Mouse (Mus musculus) midbrain, embryonic 10.5 days (tissue): ENCODE measurements around the gene Myog. TPM values are rescaled to one million over a fixed set of nuclear protein-coding genes. Genes with fewer than 3 reads are reported as not detected.

Source experiments
- DNase-seq: peaks from one replicate; pipeline ENCODE4 v3.0.0-alpha.2; 2017; ENCODE audit warnings: low spot score
- H3K27ac ChIP-seq: fragments of 300-500 bp; sonication (generic); replicated peaks from 2 replicates; pipeline ENCODE4 v1.5.1; 2016; ENCODE audit warnings: mild to moderate bottlenecking
- H3K27me3 ChIP-seq: fragments of 300-500 bp; sonication (generic); 2 replicates; pipeline ENCODE4 v1.6.1; 2016; ENCODE audit warnings: low read depth, mild to moderate bottlenecking; ENCODE audit not compliant: poor library complexity, severe bottlenecking
- H3K36me3 ChIP-seq: fragments of 300-500 bp; sonication (generic); 2 replicates; pipeline ENCODE4 v1.6.1; 2016; ENCODE audit warnings: mild to moderate bottlenecking, moderate library complexity
- H3K4me1 ChIP-seq: fragments of 300-500 bp; sonication (generic); 2 replicates; pipeline ENCODE4 v1.6.1; 2016
- H3K4me3 ChIP-seq: fragments of 300-500 bp; sonication (generic); 2 replicates; pipeline ENCODE4 v1.5.1; 2016; ENCODE audit warnings: mild to moderate bottlenecking, moderate library complexity
- H3K9me3 ChIP-seq: fragments of 300-500 bp; sonication (generic); replicated peaks from 2 replicates; pipeline ENCODE4 v1.6.1; 2016; ENCODE audit warnings: mild to moderate bottlenecking
- WGBS: fragments of 180-500 bp; shearing (Covaris S2); methylation state at CpG from one replicate; pipeline ENCODE4 v1.1.7; 2016; 5-methylcytosine and 5-hydroxymethylcytosine counted together
- polyA plus RNA-seq: library from polyadenylated mRNA; unstranded; fragments of >200 nt; fragmentation: Nextera tagmentation; extraction: Ambion mirVana; gene quantifications from 2 replicates; pipeline ENCODE4 v1.2.1, GENCODE M21; 2016

The Myog gene
- polyA plus RNA-seq, 1 experiment from 2014 or later, result 0.07 TPM

- no peak overlapping the region for H3K27ac ChIP-seq
- no peak overlapping the region for H3K4me3 ChIP-seq
- H3K36me3 ChIP-seq, result no peaks in the 10 kb centered on the region
- 57% methylated on average over 5 of the region's 5 CpGs for WGBS
- DNase-seq, result no peak
- peaks cover 14% of the 10 kb centered on the region; the same call in 1 of the 2 replicates for H3K4me1 ChIP-seq
- no peaks in the 10 kb centered on the region for H3K9me3 ChIP-seq
- no peaks in the 10 kb centered on the region; the same call in 1 of the 2 replicates for H3K27me3 ChIP-seq
Measured at GRCm38 (mm10) chr1:134272754-134273250, 17.0 kb upstream of the Myog start.

GRCm38 (mm10) chr1:134273493-134274395, 16.0 kb upstream of the Myog start:
- DNase-seq, result no peak
- Histone ChIP-seq H3K27me3 (no peaks in the 10 kb centered on the region; the same call in 1 of the 2 replicates), H3K4me1 (peaks cover 14% of the 10 kb centered on the region; the same call in 1 of the 2 replicates), H3K4me3 (no peak overlapping the region), H3K27ac (no peak overlapping the region), H3K9me3 (no peaks in the 10 kb centered on the region), H3K36me3 (no peaks in the 10 kb centered on the region)
- 70% methylated on average over 9 of the region's 9 CpGs for WGBS

GRCm38 (mm10) chr1:134274483-134274920, 15.3 kb upstream of the Myog start:
- 90% methylated on average over 7 of the region's 7 CpGs for WGBS
- DNase-seq, result no peak
- H3K27ac ChIP-seq, result no peak overlapping the region
- H3K36me3 ChIP-seq, result no peaks in the 10 kb centered on the region
- no peak overlapping the region for H3K4me3 ChIP-seq
- H3K27me3 ChIP-seq, result no peaks in the 10 kb centered on the region; the same call in 1 of the 2 replicates
- H3K4me1 ChIP-seq, result peaks cover 14% of the 10 kb centered on the region; the same call in 1 of the 2 replicates
- H3K9me3 ChIP-seq, result no peaks in the 10 kb centered on the region

- DNase-seq, result no peak
- Histone ChIP-seq H3K9me3 (no peaks in the 10 kb centered on the region), H3K36me3 (no peaks in the 10 kb centered on the region), H3K4me1 (peaks cover 14% of the 10 kb centered on the region; the same call in 1 of the 2 replicates), H3K27ac (no peak overlapping the region), H3K4me3 (no peak overlapping the region), H3K27me3 (no peaks in the 10 kb centered on the region; the same call in 1 of the 2 replicates)
- 82% methylated on average over 13 of the region's 13 CpGs for WGBS
Measured at GRCm38 (mm10) chr1:134275616-134276464, 13.9 kb upstream of the Myog start.

- WGBS, result 87% methylated on average over 7 of the region's 7 CpGs
- Histone ChIP-seq H3K4me1 (peaks cover 14% of the 10 kb centered on the region; the same call in 1 of the 2 replicates), H3K27ac (no peak overlapping the region), H3K36me3 (no peaks in the 10 kb centered on the region), H3K27me3 (no peaks in the 10 kb centered on the region; the same call in 1 of the 2 replicates), H3K4me3 (no peak overlapping the region), H3K9me3 (no peaks in the 10 kb centered on the region)
- no peak for DNase-seq
Measured at GRCm38 (mm10) chr1:134276823-134277222, 13.0 kb upstream of the Myog start.

GRCm38 (mm10) chr1:134280174-134280573, 9.6 kb upstream of the Myog start:
- H3K36me3 ChIP-seq, result no peaks in the 10 kb centered on the region
- no peaks in the 10 kb centered on the region for H3K9me3 ChIP-seq
- no peak overlapping the region for H3K4me3 ChIP-seq
- WGBS, result 83% methylated on average over 5 of the region's 5 CpGs
- DNase-seq, result no peak
- peaks cover 5% of the 10 kb centered on the region; the same call in 1 of the 2 replicates for H3K4me1 ChIP-seq
- H3K27ac ChIP-seq, result no peak overlapping the region
- no peaks in the 10 kb centered on the region; the same call in 1 of the 2 replicates for H3K27me3 ChIP-seq

- Histone ChIP-seq H3K36me3 (no peaks in the 10 kb centered on the region), H3K4me1 (peaks cover 12% of the 10 kb centered on the region), H3K27me3 (no peaks in the 10 kb centered on the region), H3K9me3 (no peaks in the 10 kb centered on the region), H3K27ac (no peak overlapping the region), H3K4me3 (no peak overlapping the region)
- DNase-seq, result no peak
- WGBS, result 70% methylated on average over 4 of the region's 4 CpGs
Measured at GRCm38 (mm10) chr1:134281563-134281962, 8.2 kb upstream of the Myog start.

GRCm38 (mm10) chr1:134282342-134282741, 7.4 kb upstream of the Myog start:
- no peak for DNase-seq
- Histone ChIP-seq H3K9me3 (no peaks in the 10 kb centered on the region), H3K4me1 (peaks cover 12% of the 10 kb centered on the region), H3K27ac (no peak overlapping the region), H3K36me3 (no peaks in the 10 kb centered on the region), H3K27me3 (no peaks in the 10 kb centered on the region), H3K4me3 (no peak overlapping the region)
- WGBS, result 85% methylated on average over 3 of the region's 3 CpGs

GRCm38 (mm10) chr1:134283108-134283507, 6.7 kb upstream of the Myog start:
- no peak overlapping the region for H3K4me3 ChIP-seq
- no peaks in the 10 kb centered on the region for H3K9me3 ChIP-seq
- H3K4me1 ChIP-seq, result peaks cover 12% of the 10 kb centered on the region
- no peak overlapping the region for H3K27ac ChIP-seq
- H3K36me3 ChIP-seq, result no peaks in the 10 kb centered on the region
- 65% methylated on average over 1 of the region's 1 CpGs for WGBS
- DNase-seq, result no peak
- no peaks in the 10 kb centered on the region for H3K27me3 ChIP-seq

- Histone ChIP-seq H3K4me1 (peaks cover 24% of the 10 kb centered on the region), H3K27me3 (no peaks in the 10 kb centered on the region), H3K27ac (0 out of 2 replicates have a peak overlapping the region, but pooled peaks have one; percentile 23), H3K9me3 (no peaks in the 10 kb centered on the region), H3K4me3 (no peak overlapping the region), H3K36me3 (no peaks in the 10 kb centered on the region)
- no peak for DNase-seq
- 60% methylated on average over 10 of the region's 10 CpGs for WGBS
Measured at GRCm38 (mm10) chr1:134285458-134286120, 4.2 kb upstream of the Myog start.

GRCm38 (mm10) chr1:134288239-134288638, 1.6 kb upstream of the Myog start:
- Histone ChIP-seq H3K4me1 (peaks cover 40% of the 10 kb centered on the region), H3K27me3 (no peaks in the 10 kb centered on the region), H3K27ac (no peak overlapping the region), H3K36me3 (no peaks in the 10 kb centered on the region), H3K4me3 (no peak overlapping the region), H3K9me3 (no peaks in the 10 kb centered on the region)
- 81% methylated on average over 3 of the region's 3 CpGs for WGBS
- no peak for DNase-seq

- no peaks in the 10 kb centered on the region for H3K9me3 ChIP-seq
- no peaks in the 10 kb centered on the region for H3K36me3 ChIP-seq
- no peak overlapping the region for H3K4me3 ChIP-seq
- peaks cover 39% of the 10 kb centered on the region for H3K4me1 ChIP-seq
- 0 out of 2 replicates have a peak overlapping the region, but pooled peaks have one; percentile 57 for H3K27ac ChIP-seq
- no peak for DNase-seq
- WGBS, result 88% methylated on average over 13 of the region's 13 CpGs
- no peaks in the 10 kb centered on the region for H3K27me3 ChIP-seq
Measured at GRCm38 (mm10) chr1:134290300-134290699, 511 bp downstream of the Myog start.
